Mouse (Mus musculus): ENCODE results near the gene Tgfb3. TPM values are rescaled to one million over a fixed set of nuclear protein-coding genes. Genes with fewer than 3 reads are reported as not detected.

The Tgfb3 gene
- polyA plus RNA-seq, 1 experiment, result 3.2 TPM

- WGBS, result 90% methylated on average over 5 of the region's 5 CpGs
- TF ChIP-seq POLR2A (IDR thresholded peaks at IDR 0.05; ENCODE audit: low read depth, low read length) (no peak), CTCF (IDR thresholded peaks at IDR 0.05; ENCODE audit: extremely low read depth, insufficient read length, insufficient replicate concordance, low read depth, low read length) (no peak)
- Histone ChIP-seq H3K36me3 (ENCODE audit: control insufficient read depth, insufficient read depth, low read length) (no peaks in the 10 kb centered on the region), H3K4me3 (ENCODE audit: low read depth, low read length) (no peak overlapping the region), H3K4me1 (ENCODE audit: control insufficient read depth, insufficient read depth, insufficient read length, low read length) (no peaks in the 10 kb centered on the region), H3K27me3 (ENCODE audit: control insufficient read depth, insufficient read depth, low read length) (no peaks in the 10 kb centered on the region), H3K27ac (ENCODE audit: insufficient read depth, low read depth, low read length) (no peak overlapping the region)
Measured at GRCm38 (mm10) chr12:86039078-86039477, 39.8 kb downstream of the Tgfb3 start.

DNA sequence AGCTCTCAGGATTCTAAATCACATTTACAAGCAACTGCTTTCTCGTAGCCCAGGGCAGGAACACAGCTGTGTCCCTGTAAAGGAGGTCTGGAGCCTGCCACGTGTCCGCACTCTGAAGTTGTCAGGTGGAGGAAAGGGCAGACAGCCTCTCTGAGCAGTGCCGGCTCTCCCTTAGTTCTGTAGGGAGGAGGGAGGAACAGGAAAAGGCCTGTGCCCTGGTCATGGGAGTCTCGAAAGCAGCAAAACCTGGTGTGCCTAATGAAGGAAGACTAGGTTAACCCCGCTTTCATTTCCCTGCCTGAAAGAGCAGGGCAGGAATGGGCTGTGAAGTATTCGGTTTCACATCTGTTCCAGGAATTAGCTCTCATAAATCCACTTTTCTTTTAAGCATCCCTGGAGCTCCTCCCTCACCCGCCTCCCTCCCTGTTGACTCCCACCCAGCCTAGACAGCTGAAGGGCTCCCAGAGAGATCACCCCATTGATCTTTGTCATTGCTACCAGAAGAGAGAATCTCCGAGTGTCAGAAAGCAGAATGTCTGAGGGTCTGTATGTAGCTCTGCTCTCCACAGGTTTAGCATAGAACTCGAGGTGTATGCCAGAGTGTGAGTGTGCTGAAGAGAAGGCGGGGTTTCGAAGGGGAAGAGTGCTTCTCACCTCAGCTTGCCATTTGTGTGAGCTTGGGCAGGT is 41.5 kb downstream of the Tgfb3 start:
- Histone ChIP-seq H3K4me3 (ENCODE audit: low read depth, low read length) (no peak overlapping the region), H3K36me3 (ENCODE audit: control insufficient read depth, insufficient read depth, low read length) (no peaks in the 10 kb centered on the region), H3K4me1 (ENCODE audit: control insufficient read depth, insufficient read depth, insufficient read length, low read length) (no peaks in the 10 kb centered on the region), H3K27me3 (ENCODE audit: control insufficient read depth, insufficient read depth, low read length) (no peaks in the 10 kb centered on the region), H3K27ac (ENCODE audit: insufficient read depth, low read depth, low read length) (no peak overlapping the region)
- no peak for TF ChIP-seq POLR2A (IDR thresholded peaks at IDR 0.05; ENCODE audit: low read depth, low read length)
- 73% methylated on average over 12 of the region's 12 CpGs for WGBS

DNA sequence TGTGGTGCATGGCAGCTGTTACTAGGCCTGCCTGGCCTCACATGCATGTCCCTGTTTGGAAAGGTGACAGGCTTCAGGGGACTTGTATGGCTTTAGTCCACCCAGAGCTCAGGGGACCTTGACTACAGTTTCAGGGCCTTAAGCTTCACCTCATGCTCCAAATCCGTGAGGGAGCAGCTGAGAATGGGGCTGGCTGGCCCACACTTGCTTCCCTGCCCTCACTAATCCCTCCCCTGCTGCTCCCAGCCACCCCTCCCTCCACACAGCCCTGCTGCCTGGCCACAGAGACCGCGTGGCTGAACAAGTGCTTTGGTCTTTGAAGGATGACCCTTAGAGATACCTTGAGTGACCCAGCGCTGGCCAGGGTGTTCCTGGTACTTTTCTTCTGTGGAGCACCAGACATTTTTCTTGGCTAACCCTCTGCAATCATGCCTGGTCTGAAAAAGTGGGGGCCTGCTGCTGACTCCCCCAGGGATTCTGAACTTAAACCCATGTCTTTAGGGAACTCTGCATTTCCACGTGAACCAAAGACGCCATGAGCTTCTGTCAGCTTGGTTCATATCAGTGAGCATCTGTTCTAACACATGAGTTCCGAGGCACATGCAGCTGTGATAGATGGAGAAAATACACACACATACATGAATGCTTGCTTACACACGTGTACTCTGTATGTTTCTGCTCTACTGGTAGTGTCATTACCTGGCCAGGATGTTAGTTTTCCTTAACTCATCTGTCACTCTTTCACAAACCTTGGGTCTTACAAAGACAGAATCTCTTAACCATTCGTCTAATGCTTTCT is 42.3 kb downstream of the Tgfb3 start:
- no peaks in the 10 kb centered on the region for H3K27me3 ChIP-seq (ENCODE audit: control insufficient read depth, insufficient read depth, low read length)
- no peak for TF ChIP-seq POLR2A (IDR thresholded peaks at IDR 0.05; ENCODE audit: low read depth, low read length)
- no peak for TF ChIP-seq CTCF (IDR thresholded peaks at IDR 0.05; ENCODE audit: extremely low read depth, insufficient read length, insufficient replicate concordance, low read depth, low read length)
- H3K4me1 ChIP-seq (ENCODE audit: control insufficient read depth, insufficient read depth, insufficient read length, low read length), result no peaks in the 10 kb centered on the region
- no peak overlapping the region for H3K27ac ChIP-seq (ENCODE audit: insufficient read depth, low read depth, low read length)
- no peak overlapping the region for H3K4me3 ChIP-seq (ENCODE audit: low read depth, low read length)
- H3K36me3 ChIP-seq (ENCODE audit: control insufficient read depth, insufficient read depth, low read length), result no peaks in the 10 kb centered on the region
- 81% methylated on average over 9 of the region's 9 CpGs for WGBS

- TF ChIP-seq CTCF (IDR thresholded peaks at IDR 0.05; ENCODE audit: extremely low read depth, insufficient read length, insufficient replicate concordance, low read depth, low read length), result no peak
- no peak for TF ChIP-seq POLR2A (IDR thresholded peaks at IDR 0.05; ENCODE audit: low read depth, low read length)
- Histone ChIP-seq H3K4me1 (ENCODE audit: control insufficient read depth, insufficient read depth, insufficient read length, low read length) (no peaks in the 10 kb centered on the region), H3K27ac (ENCODE audit: insufficient read depth, low read depth, low read length) (no peak overlapping the region), H3K27me3 (ENCODE audit: control insufficient read depth, insufficient read depth, low read length) (no peaks in the 10 kb centered on the region), H3K4me3 (ENCODE audit: low read depth, low read length) (no peak overlapping the region), H3K36me3 (ENCODE audit: control insufficient read depth, insufficient read depth, low read length) (no peaks in the 10 kb centered on the region)
Measured at GRCm38 (mm10) chr12:86035586-86035985, 43.3 kb downstream of the Tgfb3 start.

GRCm38 (mm10) chr12:86030932-86031331 is 47.9 kb downstream of the Tgfb3 start:
- TF ChIP-seq POLR2A (IDR thresholded peaks at IDR 0.05; ENCODE audit: low read depth, low read length) (no peak), CTCF (IDR thresholded peaks at IDR 0.05; ENCODE audit: extremely low read depth, insufficient read length, insufficient replicate concordance, low read depth, low read length) (no peak)

GRCm38 (mm10) chr12:86027747-86028146 is 51.1 kb downstream of the Tgfb3 start:
- H3K27ac ChIP-seq (ENCODE audit: insufficient read depth, low read depth, low read length), result no peak overlapping the region
- H3K4me3 ChIP-seq (ENCODE audit: low read depth, low read length), result no peak overlapping the region
- 93% methylated on average over 1 of the region's 1 CpGs for WGBS
- TF ChIP-seq CTCF (IDR thresholded peaks at IDR 0.05; ENCODE audit: extremely low read depth, insufficient read length, insufficient replicate concordance, low read depth, low read length) (no peak), POLR2A (IDR thresholded peaks at IDR 0.05; ENCODE audit: low read depth, low read length) (no peak)
- H3K36me3 ChIP-seq (ENCODE audit: control insufficient read depth, insufficient read depth, low read length), result no peaks in the 10 kb centered on the region
- H3K27me3 ChIP-seq (ENCODE audit: control insufficient read depth, insufficient read depth, low read length), result no peaks in the 10 kb centered on the region
- H3K4me1 ChIP-seq (ENCODE audit: control insufficient read depth, insufficient read depth, insufficient read length, low read length), result no peaks in the 10 kb centered on the region

More at GRCm38 (mm10) chr12:86030932-86031331, 47.9 kb downstream of the Tgfb3 start:
- Histone ChIP-seq H3K27me3 (ENCODE audit: control insufficient read depth, insufficient read depth, low read length) (no peaks in the 10 kb centered on the region), H3K27ac (ENCODE audit: insufficient read depth, low read depth, low read length) (no peak overlapping the region), H3K4me1 (ENCODE audit: control insufficient read depth, insufficient read depth, insufficient read length, low read length) (no peaks in the 10 kb centered on the region), H3K36me3 (ENCODE audit: control insufficient read depth, insufficient read depth, low read length) (no peaks in the 10 kb centered on the region), H3K4me3 (ENCODE audit: low read depth, low read length) (no peak overlapping the region)
- WGBS, result 75% methylated on average over 5 of the region's 5 CpGs

DNA sequence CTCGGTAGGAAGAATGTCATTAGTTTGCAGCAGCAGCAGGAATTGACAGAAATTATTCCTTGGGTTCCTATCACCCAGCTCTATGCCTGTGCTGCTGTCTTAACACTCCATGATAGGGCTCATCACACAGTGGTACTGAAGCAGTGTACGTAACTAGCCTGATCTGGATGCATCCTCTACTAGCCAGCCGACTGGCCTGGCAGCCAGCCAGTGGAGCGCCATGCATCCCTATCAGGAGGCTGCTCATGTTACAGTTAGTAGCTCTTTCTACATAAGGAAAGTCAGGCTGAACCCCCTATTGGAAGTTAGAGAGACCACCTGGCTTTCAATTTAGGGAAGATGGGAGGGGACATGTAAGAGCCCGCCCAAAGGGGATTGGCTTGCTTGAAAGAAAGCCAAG is 51.8 kb downstream of the Tgfb3 start:
- WGBS, result 79% methylated on average over 5 of the region's 5 CpGs
- Histone ChIP-seq H3K27ac (ENCODE audit: insufficient read depth, low read depth, low read length) (no peak overlapping the region), H3K27me3 (ENCODE audit: control insufficient read depth, insufficient read depth, low read length) (no peaks in the 10 kb centered on the region), H3K4me1 (ENCODE audit: control insufficient read depth, insufficient read depth, insufficient read length, low read length) (no peaks in the 10 kb centered on the region), H3K4me3 (ENCODE audit: low read depth, low read length) (no peak overlapping the region), H3K36me3 (ENCODE audit: control insufficient read depth, insufficient read depth, low read length) (no peaks in the 10 kb centered on the region)
- TF ChIP-seq CTCF (IDR thresholded peaks at IDR 0.05; ENCODE audit: extremely low read depth, insufficient read length, insufficient replicate concordance, low read depth, low read length), result no peak
- TF ChIP-seq POLR2A (IDR thresholded peaks at IDR 0.05; ENCODE audit: low read depth, low read length), result no peak

Data from small intestine, adult 2 months (tissue).